Mouse (Mus musculus) natural killer cell, adult 2 months (primary cell): ENCODE data around the gene Aqr.

Experiments
- DNase-seq, 2 experiments: peaks; one replicate each; pipeline ENCODE4 v3.0.0; 2022; ENCODE audit warnings: low spot score in 2 of 2

The Aqr gene

GRCm38 (mm10) chr2:114060071-114060591 is 126.7 kb downstream of the Aqr start:
- no peak for DNase-seq

GRCm38 (mm10) chr2:114059608-114060007 is 127.2 kb downstream of the Aqr start:
- no peak for DNase-seq

- DNase-seq: no peak
These were observed 128.5 kb downstream of the Aqr start for GRCm38 (mm10) chr2:114058226-114058796.

GRCm38 (mm10) chr2:114057303-114057853 is 129.4 kb downstream of the Aqr start:
- DNase-seq: no peak

GRCm38 (mm10) chr2:114054129-114054528 is 132.7 kb downstream of the Aqr start:
- DNase-seq: no peak

GRCm38 (mm10) chr2:114052696-114053598 is 133.9 kb downstream of the Aqr start, which contains the start of gene Actc1:
Actc1 (minus strand) TSS chr2:114053548.
- DNase-seq: no peak

GRCm38 (mm10) chr2:114051871-114052241 is 135.0 kb downstream of the Aqr start:
- no peak for DNase-seq
